Comparison of ENCODE assay signal across 26 mouse cellular contexts in genomic region chr14:77773331-77773730, GRCm38 (mm10).
DNase-seq lines count a peak whose midpoint lies in the region; ATAC-seq lines count a peak whose summit lies in the region.
"Had no signal": no experiment of that assay in that cellular context is flagged by ENCODE, and none has a peak within 500 bp of the region (broad histone marks: within the 10 kb centered on the region; RNA-seq: fewer than 3 reads in every experiment).

No protein-coding gene starts in this region.

- H3K9ac ChIP-seq in midbrain, embryonic 16.5 days (ENCODE audit: low read depth, low read length) = no peak overlapping the region
- H3K9ac ChIP-seq: embryonic facial prominence, embryonic 12.5 days; forebrain, embryonic 13.5 days; forebrain, embryonic 15.5 days; forebrain, postnatal 0 days had no signal

- no peak for ATAC-seq in midbrain, embryonic 16.5 days
- ATAC-seq: CD4-positive, CD25-positive, alpha-beta regulatory T cell, adult 4 months; forebrain, embryonic 13.5 days; forebrain, embryonic 15.5 days; forebrain, postnatal 0 days; Patski had no signal

- no peak overlapping the region for H3K4me3 ChIP-seq in midbrain, embryonic 16.5 days (ENCODE audit: low read depth, low read length)
- H3K4me3 ChIP-seq: embryonic facial prominence, embryonic 10.5 days; embryonic facial prominence, embryonic 12.5 days; forebrain, embryonic 13.5 days; forebrain, embryonic 15.5 days had no signal

- DNase-seq in heart, adult 11 months = peak; percentile 71
- no peak for DNase-seq in heart, postnatal 36 days
- DNase-seq in ES-CJ7 (ENCODE audit: low read depth, low spot score) (peak; percentile 68), R1 (ENCODE audit: low read depth, low spot score) (peak; percentile 86), ZHBTc4 (ENCODE audit: low read depth, low spot score) (peak; percentile 59)
- no peak for DNase-seq in layer of hippocampus, adult 8-10 months (ENCODE audit: low spot score in 2 of 2)
- no peak for DNase-seq in adrenal gland, postnatal 14 days
- DNase-seq: adrenal gland, adult 2 months; adrenal gland, postnatal 10 days; adrenal gland, postnatal 36 days; B cell, adult 2 months; cerebellum, adult 11-12 months; cerebellum, adult 2 months; cerebellum, adult 9-10 months; cerebellum, postnatal 10 days; cerebellum, postnatal 25 days; forebrain, postnatal 0 days had no signal

- H3K27ac ChIP-seq in midbrain, embryonic 16.5 days (ENCODE audit: low read length) = no peak overlapping the region
- H3K27ac ChIP-seq: embryonic facial prominence, embryonic 10.5 days; embryonic facial prominence, embryonic 12.5 days; forebrain, embryonic 13.5 days; forebrain, embryonic 15.5 days had no signal

- intact Hi-C loops in heart, postnatal 36 days (cut with DNase I) = no loop called here

- H3K4me2 ChIP-seq in midbrain, embryonic 16.5 days (ENCODE audit: low read length) = no peak overlapping the region
- H3K4me2 ChIP-seq: embryonic facial prominence, embryonic 12.5 days; forebrain, embryonic 13.5 days; forebrain, embryonic 15.5 days had no signal

- H3K36me3 ChIP-seq in midbrain, embryonic 16.5 days (ENCODE audit: control insufficient read depth, insufficient read depth, low read length) = no peaks in the 10 kb centered on the region
- H3K36me3 ChIP-seq: embryonic facial prominence, embryonic 10.5 days; embryonic facial prominence, embryonic 12.5 days; forebrain, embryonic 15.5 days; G1E had no signal

- peaks cover 3% of the 10 kb centered on the region; the same call in 1 of the 2 replicates for H3K4me1 ChIP-seq in midbrain, embryonic 16.5 days (ENCODE audit: control insufficient read depth, insufficient read depth, low read length)
- H3K4me1 ChIP-seq: embryonic facial prominence, embryonic 10.5 days; embryonic facial prominence, embryonic 12.5 days; forebrain, embryonic 13.5 days; forebrain, embryonic 15.5 days had no signal

- no peaks in the 10 kb centered on the region for H3K9me3 ChIP-seq in midbrain, embryonic 16.5 days (replicated peaks; ENCODE audit: control insufficient read depth, low read length, poor library complexity, severe bottlenecking)
- H3K9me3 ChIP-seq: embryonic facial prominence, embryonic 10.5 days; embryonic facial prominence, embryonic 12.5 days; forebrain, embryonic 13.5 days; forebrain, embryonic 15.5 days had no signal

- no peaks in the 10 kb centered on the region for H3K27me3 ChIP-seq in midbrain, embryonic 16.5 days (ENCODE audit: control insufficient read depth, insufficient read depth, low read depth, low read length)
- H3K27me3 ChIP-seq: CH12.LX; embryonic facial prominence, embryonic 12.5 days; forebrain, embryonic 13.5 days; forebrain, embryonic 15.5 days had no signal

- WGBS in midbrain, embryonic 16.5 days = 80% methylated on average over 8 of the region's 8 CpGs

Comparison
In these comparisons a context has a peak if more than half of its experiments do, and no peak if none do; other contexts are left out.
1. DNase-seq: peak in heart, adult 11 months (single experiment), ES-CJ7 (single experiment), R1 (single experiment) and ZHBTc4 (single experiment); none in heart, postnatal 36 days (0 of 2), layer of hippocampus, adult 8-10 months (0 of 2) and adrenal gland, postnatal 14 days (single experiment).